Mouse (Mus musculus): ENCODE measurements at regions not wholly inside any gene's neighbourhood (a gene's known extent, or its start where the extent isn't known, plus 50 kb on each side); places are given as distances from the start of the nearest gene placed in this dataset.

DNA sequence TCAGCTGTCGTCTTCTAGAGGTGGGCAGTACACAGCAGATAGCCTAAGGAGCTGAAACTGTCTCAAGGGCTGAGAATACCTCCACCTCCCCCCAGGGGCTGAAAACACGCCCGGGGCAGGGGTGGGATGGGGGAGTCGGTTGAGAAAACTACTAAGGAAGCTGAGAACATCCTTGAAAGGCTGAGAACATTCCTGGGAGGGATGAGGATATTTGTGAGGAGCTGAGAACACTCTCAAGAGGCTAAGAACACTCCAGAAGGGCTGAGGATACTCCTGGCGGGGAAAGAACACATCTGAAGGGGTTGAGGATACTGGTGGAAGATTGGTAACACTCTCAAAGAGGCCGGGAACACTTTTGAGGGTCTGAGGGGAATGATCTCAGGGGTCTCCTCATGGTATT, 81.3 kb upstream of the Gm9887 start:
- no peak for DNase-seq (ENCODE audit: low spot score)

DNA sequence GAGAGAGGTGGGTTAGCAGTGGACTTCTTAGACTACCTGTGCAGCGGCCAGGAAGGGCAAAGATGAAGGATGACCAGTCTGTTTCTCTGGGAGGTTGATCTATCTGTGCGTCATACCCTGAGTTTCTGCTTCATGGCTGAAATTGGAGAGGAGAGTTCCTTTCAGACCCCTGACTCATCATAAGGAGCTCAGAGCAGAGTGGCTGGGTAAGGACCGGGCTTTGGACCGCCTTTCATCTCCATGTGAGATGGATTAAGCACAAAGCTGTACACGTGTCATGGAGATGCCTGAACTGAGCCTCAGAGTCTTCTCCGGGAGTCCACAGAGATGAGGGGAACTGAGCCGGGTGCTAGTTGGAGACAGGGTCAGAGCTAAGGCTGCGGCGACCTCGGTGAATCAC, 80.7 kb upstream of the Gm9887 start:
- DNase-seq (ENCODE audit: low spot score): no peak

DNA sequence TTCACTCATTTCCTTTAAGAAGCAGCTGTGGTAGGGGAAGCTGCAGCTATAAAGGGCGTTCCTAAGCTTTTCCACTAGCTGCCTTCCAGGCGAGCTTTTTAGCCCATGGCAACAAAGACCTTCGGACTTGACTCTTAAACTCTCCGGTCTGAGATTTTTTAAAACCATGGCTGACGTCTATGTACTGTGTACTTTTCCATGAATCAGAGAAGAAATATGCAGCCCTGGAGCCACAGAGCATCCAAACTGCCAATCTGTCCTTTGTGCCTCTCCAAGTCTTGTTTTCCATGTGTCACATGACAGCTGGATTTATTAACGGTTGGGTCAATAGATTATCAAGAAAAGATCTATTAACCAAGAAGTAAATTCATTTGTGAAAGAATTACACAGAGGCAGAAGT, 78.9 kb upstream of the Gm9887 start:
- DNase-seq (ENCODE audit: low spot score): no peak

DNA sequence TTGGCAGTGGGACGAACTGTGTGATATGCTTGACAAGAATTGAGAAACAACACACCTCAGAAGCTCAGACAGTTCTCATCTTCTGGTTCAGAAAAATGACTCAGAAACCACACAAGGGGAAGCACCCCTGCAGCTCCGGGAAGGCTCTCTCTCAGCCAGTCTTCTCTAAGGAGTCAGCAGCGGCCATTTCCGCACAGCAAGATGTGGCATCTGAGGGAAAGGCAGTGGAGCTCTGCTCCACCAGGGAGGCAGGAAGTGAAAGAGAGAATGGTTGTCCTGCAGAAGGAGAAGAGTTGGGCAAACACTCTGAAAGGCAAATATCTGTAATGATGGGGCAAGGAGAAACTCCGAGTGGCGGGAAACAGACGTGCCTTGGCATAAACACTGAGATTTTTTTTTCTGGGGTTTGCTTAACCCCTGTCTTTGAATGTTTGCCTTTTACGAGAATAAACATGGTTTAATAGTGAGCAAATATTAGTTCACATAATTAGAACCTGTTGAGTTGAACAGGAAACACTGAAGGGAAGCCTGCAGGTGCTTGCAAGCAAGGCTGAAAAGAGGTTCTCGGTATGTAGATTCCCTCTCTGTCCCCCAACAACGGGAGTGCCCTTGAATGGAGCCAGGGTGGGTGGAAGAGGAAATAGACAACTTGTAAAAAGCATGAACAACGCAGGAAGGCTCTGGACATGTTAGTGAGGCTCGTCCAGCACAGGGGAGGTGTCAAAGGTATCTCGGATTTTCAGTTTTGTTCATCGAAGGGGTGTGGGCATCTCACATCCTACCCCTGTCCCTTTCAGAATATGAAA, 75.9 kb upstream of the Gm9887 start:
- peak; percentile 34 for DNase-seq (ENCODE audit: low spot score)

DNA sequence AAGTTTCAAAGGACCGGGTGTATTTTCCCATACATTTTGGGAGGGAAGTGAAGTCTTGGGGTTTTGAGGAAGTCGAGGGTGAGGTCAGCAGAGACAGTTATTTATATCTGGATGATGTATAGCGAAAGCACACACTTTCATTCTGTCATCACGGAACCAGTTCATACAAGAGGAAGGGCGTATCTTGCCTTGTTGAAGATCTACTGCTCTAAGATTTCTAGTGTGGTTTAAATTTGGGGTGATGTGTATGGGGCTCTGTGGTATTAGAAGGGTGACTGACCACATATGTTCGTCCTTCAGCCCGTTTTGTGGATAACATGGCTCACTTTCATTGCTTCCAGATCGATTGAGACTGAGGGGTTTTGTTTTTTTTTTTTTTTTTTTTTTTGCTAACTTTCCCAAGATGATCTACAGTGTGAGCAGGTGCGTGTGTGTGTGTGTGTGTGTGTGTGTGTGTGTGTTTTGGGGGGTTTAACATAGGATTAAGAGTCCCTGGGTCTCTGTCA, 75.1 kb upstream of the Gm9887 start:
- DNase-seq (ENCODE audit: low spot score): no peak

DNA sequence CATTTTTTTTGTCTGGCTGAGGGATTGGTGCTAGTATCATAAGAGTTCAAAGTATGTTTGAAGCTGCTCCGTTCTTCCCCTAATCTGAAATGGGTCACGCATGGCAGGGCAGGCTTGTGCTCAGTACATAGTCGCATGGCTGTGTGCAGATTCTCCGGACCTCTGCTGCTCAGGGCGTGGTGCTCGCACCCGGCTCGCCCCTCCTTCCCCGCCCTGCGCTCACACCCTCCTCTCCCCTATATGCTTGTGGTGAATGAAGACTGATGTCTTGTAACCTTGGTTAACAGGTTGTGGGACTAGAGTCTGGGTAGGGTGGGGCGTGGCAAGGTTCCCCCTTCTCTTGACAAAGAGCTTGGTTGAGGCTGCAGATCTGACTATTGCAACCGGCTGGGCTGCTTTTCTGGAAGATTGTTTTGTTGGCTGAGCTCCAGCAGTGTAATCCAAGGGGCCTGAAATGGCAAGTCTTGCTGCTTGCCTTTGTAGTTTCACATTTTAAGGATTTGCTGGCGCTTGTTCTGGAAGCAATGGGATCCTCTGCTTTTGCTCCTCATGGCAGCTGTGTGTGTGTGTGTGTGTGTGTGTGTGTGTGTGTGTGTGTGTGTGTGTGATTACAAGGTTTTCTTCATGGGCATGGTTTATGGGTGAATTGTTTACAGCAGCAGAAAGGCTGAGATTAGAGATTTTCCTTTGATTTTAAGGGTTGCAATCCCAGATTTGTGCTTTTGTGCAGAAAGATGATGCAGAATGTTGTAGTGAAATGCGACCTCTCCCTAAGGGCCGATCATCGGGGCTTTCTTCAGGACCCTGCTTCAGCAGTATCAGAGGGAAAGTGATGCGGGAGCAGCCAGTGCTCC, 74.4 kb upstream of the Gm9887 start:
- peak; percentile 61 for DNase-seq (ENCODE audit: low spot score)

DNA sequence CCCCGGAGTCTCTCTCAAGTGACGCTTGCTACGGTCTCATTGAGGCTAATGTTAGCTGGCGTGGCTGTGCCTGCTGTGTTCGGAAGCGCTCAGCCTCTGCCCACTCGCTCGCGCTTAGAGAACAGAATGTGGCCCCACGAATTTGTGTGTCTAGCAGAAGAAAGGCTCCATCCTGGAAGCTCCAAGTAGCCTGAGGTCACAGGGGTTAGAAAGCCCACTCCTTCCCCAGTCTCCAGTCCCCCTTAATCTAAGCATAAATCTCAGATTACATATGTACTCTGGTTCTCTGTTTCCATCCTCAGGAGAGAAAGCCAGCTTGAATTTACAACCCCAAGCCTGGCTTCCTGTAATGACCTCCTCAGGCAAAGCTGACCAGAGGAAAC, 73.8 kb upstream of the Gm9887 start:
- no peak for DNase-seq (ENCODE audit: low spot score)

DNA sequence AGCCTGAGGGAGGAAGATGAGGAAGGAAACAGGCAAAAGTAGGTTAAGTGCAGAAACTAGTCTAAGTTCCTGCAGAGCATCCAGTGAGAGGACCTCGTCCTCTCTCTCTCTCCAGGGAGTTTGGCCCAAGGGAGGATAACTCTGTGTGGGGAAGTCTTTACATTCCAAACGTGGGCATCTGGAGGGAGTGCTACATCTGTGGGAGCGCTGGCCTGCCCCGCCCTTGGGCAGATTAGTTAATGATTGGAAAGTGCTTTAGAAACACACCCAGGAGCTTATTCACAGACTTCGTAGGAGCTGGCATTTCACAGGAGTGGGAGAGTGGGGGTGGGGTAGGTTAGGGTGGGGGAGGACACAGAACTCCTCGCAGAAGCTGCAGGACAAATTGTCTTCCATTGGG, 70.1 kb upstream of the Gm9887 start:
- DNase-seq (ENCODE audit: low spot score): no peak

DNA sequence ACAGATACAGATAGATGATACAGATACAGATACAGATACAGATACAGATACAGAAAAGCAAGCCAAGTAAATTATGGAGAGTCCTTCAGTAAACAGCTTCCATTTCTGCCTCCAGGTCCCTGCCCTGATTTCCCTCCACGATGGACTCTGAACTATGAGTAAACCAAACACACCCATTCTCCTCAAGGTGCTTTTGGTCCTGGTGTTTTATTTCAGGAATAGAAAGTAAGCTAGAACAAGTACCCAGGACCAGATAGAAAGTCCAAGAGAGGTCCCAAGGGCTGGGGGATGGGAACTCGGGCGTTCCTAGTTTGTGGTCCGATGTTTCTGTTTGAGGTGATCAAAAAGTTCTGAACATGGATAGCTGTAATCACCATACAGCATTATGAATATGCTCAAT, 69.5 kb upstream of the Gm9887 start:
- DNase-seq (ENCODE audit: low spot score): no peak

DNA sequence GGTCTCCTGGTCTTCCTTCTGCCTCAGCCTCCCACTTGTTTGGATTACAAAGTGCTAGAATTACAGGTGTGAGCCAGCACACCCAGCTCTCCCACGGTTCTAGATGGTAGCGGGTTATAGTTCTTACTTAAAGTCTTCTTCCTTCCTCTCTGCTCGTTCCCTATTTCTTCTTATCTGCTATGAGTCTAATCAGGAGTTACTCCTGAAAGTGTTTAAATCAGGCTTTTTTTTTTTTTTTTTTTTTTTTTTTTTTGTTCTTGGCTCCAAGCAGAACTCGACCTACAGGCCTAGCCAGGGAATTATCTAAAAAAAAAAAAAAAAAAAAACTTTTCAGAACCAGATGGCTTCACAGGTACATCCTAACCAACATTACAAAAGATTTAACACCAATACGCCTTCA, 66.0 kb upstream of the Gm9887 start:
- DNase-seq (ENCODE audit: low spot score): no peak

DNA sequence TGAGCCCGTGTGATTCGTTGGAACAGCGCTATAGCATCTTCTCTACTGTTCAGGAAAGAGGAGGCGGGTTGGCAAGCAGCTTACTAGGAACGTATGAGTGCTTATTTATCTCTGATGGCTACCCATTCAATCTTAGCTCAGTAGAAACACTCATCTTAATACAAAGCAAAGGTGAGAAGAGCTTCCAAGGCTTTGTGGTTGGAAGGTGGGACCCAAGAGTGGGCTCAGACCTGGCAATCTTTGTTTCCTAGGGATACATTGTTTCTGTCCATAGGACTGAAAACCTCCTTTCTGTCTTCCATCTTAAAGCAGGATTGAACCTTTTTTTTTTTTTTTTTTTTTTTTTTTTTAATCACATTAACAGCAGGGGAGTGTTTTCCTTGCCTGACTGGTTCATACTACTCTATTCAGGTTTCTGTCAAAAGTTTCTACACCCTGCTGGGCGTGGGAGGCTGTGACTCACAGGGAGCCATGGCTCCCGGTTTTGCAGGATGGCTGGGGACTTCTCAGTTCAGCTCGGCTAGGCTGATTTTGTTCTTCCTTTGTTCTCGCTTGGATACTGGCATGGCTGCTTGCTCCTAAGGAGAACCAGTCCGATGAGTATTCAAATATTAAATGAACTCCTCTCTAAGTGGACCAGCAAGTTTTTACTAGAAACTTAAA, 64.7 kb upstream of the Gm9887 start:
- no peak for DNase-seq (ENCODE audit: low spot score)

DNA sequence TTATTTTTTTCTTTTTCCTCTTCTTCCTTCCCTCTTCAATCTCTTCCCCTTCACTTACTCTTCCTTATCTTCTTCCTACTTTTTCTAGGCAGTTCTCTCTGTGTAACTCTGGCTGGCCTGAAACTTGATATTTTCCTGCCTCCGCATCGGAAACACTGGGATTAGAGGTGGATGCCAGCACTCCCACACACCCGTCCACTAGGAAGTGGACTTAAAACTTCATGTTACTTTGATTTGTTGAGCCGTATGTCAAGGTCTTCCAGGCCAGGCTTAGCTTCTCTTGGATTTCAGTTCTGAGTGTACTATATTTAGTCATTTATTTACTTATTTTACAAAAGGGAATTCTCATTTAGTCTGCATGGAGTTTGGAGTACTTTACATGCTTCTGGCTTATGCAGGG, 62.1 kb upstream of the Gm9887 start:
- no peak for DNase-seq (ENCODE audit: low spot score)

DNA sequence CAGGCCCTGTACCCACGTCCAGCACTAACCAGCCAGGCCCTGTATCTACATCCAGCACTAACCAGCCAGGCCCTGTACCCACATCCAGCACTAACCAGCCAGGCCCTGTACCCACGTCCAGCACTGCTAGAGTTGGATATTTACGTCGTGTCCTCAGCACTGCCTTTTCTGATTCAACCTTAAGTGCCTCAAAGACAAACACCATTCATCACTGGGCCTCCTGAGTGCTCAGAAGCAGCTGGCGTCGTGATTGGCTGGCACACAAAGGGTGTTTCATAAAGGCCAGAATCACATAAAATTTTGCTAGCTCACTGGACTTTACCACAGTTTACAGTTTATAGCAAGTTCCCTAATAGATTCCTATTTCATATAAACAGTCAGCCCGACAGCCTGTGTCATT, 59.8 kb upstream of the Gm9887 start:
- DNase-seq (ENCODE audit: low spot score): no peak

DNA sequence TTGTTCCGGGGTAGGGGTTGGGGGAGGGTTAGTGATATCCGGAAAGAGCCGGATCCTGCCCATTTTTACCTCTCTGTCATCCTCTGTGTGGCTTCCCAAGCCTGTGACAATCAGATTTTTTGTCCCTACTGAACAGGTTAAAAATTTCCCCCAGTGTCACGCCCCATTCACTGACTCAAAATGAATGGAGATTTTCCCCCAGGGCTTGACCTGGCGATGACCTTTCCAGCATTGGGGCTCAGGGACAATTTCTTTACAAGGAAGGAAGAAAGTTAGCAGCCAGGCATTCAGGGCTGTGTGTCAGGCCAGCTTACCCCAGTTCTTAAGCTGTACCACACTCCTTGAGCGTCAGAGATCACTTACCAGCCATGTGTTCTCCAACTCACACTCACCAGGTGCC, 55.9 kb upstream of the Gm9887 start:
- DNase-seq (ENCODE audit: low spot score): no peak

DNA sequence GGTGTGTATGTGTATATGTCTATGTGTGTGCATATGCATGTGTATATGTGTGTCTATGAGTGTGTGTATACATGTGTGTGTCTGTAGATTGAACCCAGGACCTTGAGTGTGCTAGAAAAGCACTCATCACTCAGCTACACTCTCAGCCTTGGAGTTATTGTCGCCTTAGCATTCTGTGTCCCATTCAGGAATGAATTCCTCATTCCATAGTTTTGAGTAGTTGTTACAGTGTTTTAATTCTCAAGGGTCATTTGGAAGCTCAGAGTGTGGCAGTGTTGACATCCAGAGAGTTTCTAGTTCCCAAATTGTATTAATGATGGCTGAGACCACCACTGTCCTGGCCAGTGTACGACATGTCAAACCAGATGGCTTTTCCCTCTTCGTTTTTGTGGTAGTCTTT, 53.4 kb upstream of the Gm9887 start:
- DNase-seq (ENCODE audit: low spot score): no peak

DNA sequence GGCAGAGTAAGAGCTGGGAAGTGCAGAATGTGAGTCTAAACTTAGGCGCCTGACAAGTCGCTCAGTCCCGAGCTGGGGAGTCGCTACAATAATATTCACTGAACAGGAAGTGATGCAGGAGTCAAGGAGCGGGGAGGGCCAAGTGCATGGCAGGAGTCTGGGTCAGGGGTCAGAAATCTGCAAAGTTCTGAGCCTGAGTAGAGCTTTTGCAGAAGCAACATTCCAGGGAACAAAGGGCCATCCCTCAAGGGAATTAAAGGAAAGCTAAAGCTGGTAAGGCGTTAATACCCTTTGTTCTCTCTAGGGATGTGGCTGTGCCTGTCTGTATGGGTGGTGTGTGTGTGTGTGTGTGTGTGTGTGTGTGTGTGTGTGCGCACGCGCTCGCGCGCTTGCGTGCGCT, 52.7 kb upstream of the Gm9887 start:
- no peak for DNase-seq (ENCODE audit: low spot score)

All from ovary, postnatal 36 days (tissue).